12 mouse cellular contexts compared by ENCODE assay signal in the genomic region with DNA sequence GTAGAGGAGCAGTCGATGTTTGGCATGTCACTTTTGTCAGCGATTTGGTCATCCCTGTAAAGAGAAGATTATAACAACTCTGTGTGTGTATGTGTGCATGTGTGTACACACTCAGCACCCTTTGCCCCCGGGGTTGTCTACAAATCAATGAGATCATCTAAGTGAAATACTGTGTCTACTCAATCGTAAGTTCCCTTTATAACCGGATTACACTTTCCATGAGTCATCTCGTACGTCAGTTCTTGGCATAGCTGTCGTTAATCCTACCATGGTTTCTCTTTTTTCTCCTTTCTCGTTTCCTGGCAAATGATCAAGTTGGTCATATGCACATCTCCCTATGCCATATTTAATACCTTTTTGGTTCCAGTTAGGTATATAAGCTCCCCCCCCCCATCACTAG. TPM values are rescaled to one million over a fixed set of nuclear protein-coding genes. Genes with fewer than 3 reads are reported as not detected.
DNase-seq lines count a peak whose midpoint lies in the region; ATAC-seq and TF ChIP-seq lines count a peak whose summit lies in the region.
"Had no signal": no experiment of that assay in that cellular context is flagged by ENCODE, and none has a peak within 500 bp of the region (broad histone marks: within the 10 kb centered on the region; RNA-seq: fewer than 3 reads in every experiment).

No protein-coding gene starts in this region.

- no peak overlapping the region for H3K4me2 ChIP-seq in limb, embryonic 14.5 days (replicated peaks; ENCODE audit: low read depth, low read length, severe bottlenecking)

- no peak overlapping the region for H3K9ac ChIP-seq in limb, embryonic 14.5 days (ENCODE audit: low read depth, low read length, severe bottlenecking)

- H3K4me1 ChIP-seq in limb, embryonic 14.5 days (ENCODE audit: control insufficient read depth, insufficient read depth, low read length) = peaks cover 16% of the 10 kb centered on the region
- H3K4me1 ChIP-seq in limb, embryonic 10.5 days = peaks cover 18% of the 10 kb centered on the region

- peak; percentile 37 to 44 for DNase-seq in cerebellum, postnatal 14 days
- DNase-seq in cerebellum, adult 9-11 months = no peak
- DNase-seq in limb, embryonic 14.5 days (ENCODE audit: low spot score) = peak; percentile 70
- no peak for DNase-seq in limb, embryonic 10.5 days (ENCODE audit: low spot score)
- peak; percentile 84 for DNase-seq in NIH3T3 (ENCODE audit: low read depth)
- no peak for DNase-seq in ovary, postnatal 36 days (ENCODE audit: low spot score)
- no peak for DNase-seq in kidney, postnatal 36 days
- DNase-seq: cerebellum, adult 11-12 months; heart, postnatal 4 days; right cerebral cortex, postnatal 14 days had no signal

- ATAC-seq in limb, embryonic 14.5 days (ENCODE audit: low FRiP score, low read depth) = no peak
- ATAC-seq in monocyte, adult 5-6 weeks (replicated peaks; ENCODE audit: insufficient number of reproducible peaks, low FRiP score, low TSS enrichment, poor library complexity, severe bottlenecking) = peak; percentile 82

- no peak for TF ChIP-seq POLR2A in limb, embryonic 14.5 days (IDR thresholded peaks at IDR 0.05; ENCODE audit: borderline replicate concordance, extremely low read depth, insufficient read depth, insufficient read length)

- H3K9me3 ChIP-seq in limb, embryonic 14.5 days (ENCODE audit: control insufficient read depth, low read length) = no peaks in the 10 kb centered on the region
- no peaks in the 10 kb centered on the region for H3K9me3 ChIP-seq in limb, embryonic 10.5 days (replicated peaks)
- H3K9me3 ChIP-seq: midbrain, embryonic 10.5 days had no signal

- H3K27ac ChIP-seq in limb, embryonic 14.5 days (replicated peaks; ENCODE audit: low read depth, low read length) = no peak overlapping the region
- no peak overlapping the region for H3K27ac ChIP-seq in limb, embryonic 10.5 days
- H3K27ac ChIP-seq: midbrain, embryonic 10.5 days had no signal

- no peak overlapping the region for H3K4me3 ChIP-seq in limb, embryonic 14.5 days (replicated peaks; ENCODE audit: low read length)
- no peak overlapping the region for H3K4me3 ChIP-seq in limb, embryonic 10.5 days
- H3K4me3 ChIP-seq: midbrain, embryonic 10.5 days had no signal

- H3K36me3 ChIP-seq in limb, embryonic 14.5 days (ENCODE audit: control insufficient read depth, insufficient read depth, low read length) = no peaks in the 10 kb centered on the region
- H3K36me3 ChIP-seq in limb, embryonic 10.5 days = no peaks in the 10 kb centered on the region
- H3K36me3 ChIP-seq: midbrain, embryonic 10.5 days had no signal

- 73% methylated on average over 9 of the region's 9 CpGs for WGBS in limb, embryonic 14.5 days
- 91% methylated on average over 9 of the region's 9 CpGs for WGBS in limb, embryonic 10.5 days

- no peaks in the 10 kb centered on the region for H3K27me3 ChIP-seq in limb, embryonic 14.5 days (ENCODE audit: control insufficient read depth, insufficient read depth, low read length)
- H3K27me3 ChIP-seq in limb, embryonic 10.5 days (ENCODE audit: low read depth, poor library complexity, severe bottlenecking) = no peaks in the 10 kb centered on the region

RNA-seq across cellular contexts. Expression of a gene that starts 58.7 kb away (rescaled TPM):
- polyA plus RNA-seq in limb, embryonic 14.5 days (2012; rRNA removed) = 58.8 and 99.5 TPM in 2 replicates
- polyA plus RNA-seq in limb, embryonic 14.5 days (2014; fragmentation: Nextera tagmentation; extraction: Ambion mirVana) = 62.8 and 73.0 TPM in 2 replicates
- 101 and 102 TPM in 2 replicates for polyA plus RNA-seq in limb, embryonic 10.5 days (2016; fragmentation: Nextera tagmentation; extraction: Ambion mirVana)
- 257 to 421 TPM (median 381 TPM) in 3 replicates for total RNA-seq in monocyte, adult 5-6 weeks (2017)

Comparison
In these comparisons a context has a peak if more than half of its experiments do, and no peak if none do; other contexts are left out.
1. DNase-seq: peak in cerebellum, postnatal 14 days (2 of 2), limb, embryonic 14.5 days (single experiment) and NIH3T3 (single experiment); none in cerebellum, adult 9-11 months (single experiment), limb, embryonic 10.5 days (single experiment), ovary, postnatal 36 days (single experiment) and kidney, postnatal 36 days (0 of 2).